Mouse (Mus musculus) layer of hippocampus, adult 8-10 months (tissue): ENCODE measurements around the gene 1700029I15Rik. TPM values are rescaled to one million over a fixed set of nuclear protein-coding genes. Genes with fewer than 3 reads are reported as not detected.
A peak's percentile ranks its signal among the peaks of the same experiment; 100 is the strongest.
"Not testable (repeated sequence)": the region's sequence is repeated elsewhere in the genome, so short reads cannot be mapped to it uniquely, and the experiment has no call there.

Experiments used
- DNase-seq, 2 experiments: peaks; one replicate each; pipeline ENCODE4 v3.0.0; 2022; ENCODE audit warnings: low spot score in 2 of 2
- total RNA-seq, 4 experiments: library from RNA; stranded (reverse); gene quantifications; 2 replicates each; pipeline ENCODE4 v1.2.4; 2022

Gene 1700029I15Rik
- total RNA-seq, 4 experiments from 2014 or later: 4.4 to 8.1 (median 6.4) TPM

GRCm38 (mm10) chr2:92391703-92392317, 9.5 kb downstream of the 1700029I15Rik start:
- no peak for DNase-seq

- DNase-seq: no peak
Measured at GRCm38 (mm10) chr2:92392318-92393264, 10.3 kb downstream of the 1700029I15Rik start.

DNA sequence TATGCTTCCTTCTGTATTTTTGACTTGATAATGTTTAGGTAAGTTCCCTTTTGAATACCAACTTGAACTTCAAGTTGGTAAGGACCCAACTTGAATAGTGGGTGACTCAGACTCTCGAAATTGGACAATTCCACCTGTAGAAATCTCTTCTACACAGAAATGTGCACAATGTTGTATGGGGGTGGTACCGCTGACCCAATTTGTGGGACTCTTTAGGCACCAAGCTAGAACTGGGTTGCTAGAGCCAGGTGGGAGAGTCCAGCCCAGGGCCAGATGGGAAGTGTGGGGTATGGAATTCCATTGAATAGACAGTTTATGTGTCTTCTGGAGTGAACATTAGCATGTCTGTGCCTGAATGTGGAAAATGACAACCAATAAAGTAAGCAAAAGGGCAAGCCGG, 13.2 kb downstream of the 1700029I15Rik start:
- no peak for DNase-seq

GRCm38 (mm10) chr2:92397436-92397835, 15.1 kb downstream of the 1700029I15Rik start:
- no peak for DNase-seq

DNA sequence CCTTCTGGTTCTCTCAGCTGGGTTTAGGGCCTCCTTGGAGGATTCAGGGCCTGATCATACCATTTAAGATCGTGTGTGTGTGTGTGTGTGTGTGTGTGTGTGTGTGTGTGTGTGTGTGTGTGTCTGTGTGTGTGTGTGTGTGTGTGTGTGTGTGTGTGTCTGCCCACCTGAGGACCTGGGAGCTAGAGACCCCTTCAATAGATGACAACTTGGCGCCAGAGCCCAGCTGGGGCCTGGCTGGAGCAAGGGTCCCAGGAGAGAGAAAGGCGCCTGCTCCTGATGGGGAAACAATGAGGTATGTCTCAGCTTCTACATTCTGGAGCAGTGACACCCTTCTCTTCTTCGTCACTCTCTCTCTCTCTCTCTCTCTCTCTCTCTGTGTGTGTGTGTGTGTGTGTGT, 17.5 kb downstream of the 1700029I15Rik start:
- not testable (repeated sequence) for DNase-seq

- no peak for DNase-seq
Measured at GRCm38 (mm10) chr2:92400682-92401081, 18.3 kb downstream of the 1700029I15Rik start.

- no peak for DNase-seq
Measured at GRCm38 (mm10) chr2:92401091-92401561, 18.8 kb downstream of the 1700029I15Rik start, which contains the start of gene Mapk8ip1. Mapk8ip1 (minus strand) TSS chr2:92401263.

GRCm38 (mm10) chr2:92402591-92403326, 20.4 kb downstream of the 1700029I15Rik start:
- no peak for DNase-seq

- no peak for DNase-seq
Measured at GRCm38 (mm10) chr2:92403776-92404319, 21.5 kb downstream of the 1700029I15Rik start.

- DNase-seq: no peak
Measured at GRCm38 (mm10) chr2:92404737-92405136, 22.4 kb downstream of the 1700029I15Rik start.

GRCm38 (mm10) chr2:92405687-92406086, 23.3 kb downstream of the 1700029I15Rik start:
- no peak for DNase-seq

- DNase-seq: no peak
Measured at GRCm38 (mm10) chr2:92408309-92409045, 26.1 kb downstream of the 1700029I15Rik start.

- DNase-seq: no peak
Measured at GRCm38 (mm10) chr2:92411705-92412104, 29.4 kb downstream of the 1700029I15Rik start.

DNA sequence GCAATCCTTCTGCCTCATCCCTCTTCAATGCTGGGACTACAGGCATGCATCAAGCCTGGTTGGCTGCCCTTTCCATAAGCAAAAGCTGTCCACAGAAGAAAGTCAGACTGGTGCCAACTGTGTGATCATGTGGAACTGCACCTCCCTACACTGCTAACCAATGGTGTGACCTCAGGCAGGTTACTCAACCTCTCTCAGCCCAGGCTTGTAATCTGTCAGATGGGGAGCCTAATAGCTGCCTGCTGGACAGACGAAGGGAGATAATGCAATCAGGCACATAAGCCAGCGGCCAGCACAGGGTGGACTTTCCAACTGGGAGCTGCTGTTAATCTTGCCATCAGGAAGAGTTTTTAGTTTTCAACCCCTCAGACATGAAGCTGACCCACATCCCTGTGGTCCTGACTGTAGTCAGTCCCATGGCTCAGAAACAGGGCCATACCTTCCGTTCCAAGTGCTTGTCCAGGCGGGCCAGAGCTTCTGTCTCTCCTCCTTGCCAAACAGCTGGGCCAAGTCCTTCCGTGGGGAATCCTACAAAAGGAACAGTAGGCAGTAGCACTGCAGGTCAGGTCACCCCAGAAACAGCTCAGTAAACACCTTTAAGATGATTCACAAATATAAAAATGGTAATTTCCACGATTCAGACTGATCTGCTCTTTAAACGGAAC, 39.5 kb downstream of the 1700029I15Rik start:
- no peak for DNase-seq

DNA sequence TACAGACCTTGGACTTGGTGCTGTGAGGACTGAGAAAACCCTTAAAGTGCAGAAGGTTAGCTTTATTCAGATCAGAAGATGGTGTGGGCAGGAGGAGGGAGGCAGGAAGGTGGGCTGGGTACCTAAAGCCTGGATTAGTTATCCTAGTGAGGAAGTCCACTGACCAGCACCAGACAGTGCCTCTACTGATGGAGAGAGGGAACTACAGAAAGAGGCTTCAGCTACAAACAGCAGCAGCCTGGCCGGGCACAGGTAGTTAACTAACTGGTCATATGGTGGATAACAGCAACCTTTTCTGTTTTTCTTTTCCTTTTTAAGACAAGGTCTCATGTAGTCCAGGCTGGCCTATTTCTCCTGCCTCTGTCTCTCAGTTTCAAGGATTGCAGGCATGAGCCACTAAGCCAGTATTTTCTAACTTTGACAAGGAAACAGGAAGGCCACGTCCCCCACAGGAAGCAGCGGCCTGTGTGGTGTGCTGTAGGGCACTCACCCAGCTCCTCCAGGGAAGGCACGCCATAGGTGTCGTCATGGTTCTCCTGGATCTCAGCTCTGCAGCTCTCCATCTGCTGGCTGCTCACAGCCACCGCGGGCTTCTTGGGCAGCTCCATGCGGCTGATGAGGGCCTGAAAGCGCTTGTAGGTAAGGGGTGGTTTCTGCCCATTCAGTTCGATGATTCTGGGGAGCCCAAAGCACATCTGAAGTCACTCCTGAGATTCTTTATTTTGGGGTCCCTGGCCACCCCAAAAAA, 40.2 kb downstream of the 1700029I15Rik start:
- no peak for DNase-seq

DNA sequence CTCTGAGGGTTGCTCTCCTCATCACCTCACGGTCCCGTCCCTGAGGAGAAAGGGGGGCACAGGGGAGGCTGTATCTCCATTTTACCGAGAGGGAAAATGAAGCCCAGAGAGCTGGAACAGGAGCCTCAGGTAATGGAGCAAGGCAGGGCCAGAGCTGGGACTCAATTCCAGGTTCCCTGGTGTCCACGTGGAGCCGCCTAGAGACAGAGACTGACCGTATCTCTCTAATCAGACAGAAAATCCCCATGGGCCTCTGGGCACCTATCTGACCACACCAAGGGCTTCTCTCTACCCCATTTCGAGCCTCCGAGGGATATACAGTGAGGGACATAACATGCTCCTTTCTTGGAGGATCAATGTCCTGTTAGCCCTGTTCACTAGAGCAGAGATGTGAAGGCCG, 40.8 kb downstream of the 1700029I15Rik start:
- DNase-seq: no peak

DNA sequence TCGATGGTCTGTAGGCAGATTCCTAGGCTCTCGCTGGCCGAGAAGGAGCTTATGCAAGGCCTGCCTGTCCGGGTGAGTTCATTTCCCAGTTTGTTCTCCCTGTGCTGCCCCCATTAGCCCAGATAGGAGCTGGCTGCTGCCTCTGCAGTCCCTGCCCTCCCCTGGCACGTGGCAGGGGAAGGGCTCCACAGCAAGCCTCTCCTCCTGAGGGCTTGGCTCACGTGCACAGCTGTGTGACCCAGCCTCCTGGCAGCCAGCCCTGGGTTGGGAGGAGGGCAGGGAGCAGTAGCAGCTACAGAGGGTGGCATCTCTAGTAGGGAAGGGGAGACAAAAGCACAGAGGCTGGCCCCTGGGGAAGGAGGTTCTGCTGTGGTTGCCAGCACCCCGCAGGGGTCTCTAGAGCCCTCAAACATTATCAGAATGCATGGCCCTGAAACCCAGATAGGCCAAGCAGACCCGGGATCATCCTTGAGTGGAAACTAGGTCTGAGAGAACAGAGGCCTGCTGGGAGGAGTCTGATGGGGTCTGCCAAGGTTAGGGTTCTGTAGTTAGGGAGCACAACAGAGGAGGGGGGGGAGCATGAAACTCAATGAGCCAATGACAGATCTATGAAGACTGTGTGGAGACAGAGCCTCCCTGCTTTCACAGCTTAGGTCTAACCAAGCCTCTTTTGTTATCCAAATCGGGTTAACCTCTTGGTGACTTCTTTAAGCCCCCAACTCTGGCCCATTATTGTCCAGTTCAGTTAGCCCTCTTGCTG, 41.5 kb downstream of the 1700029I15Rik start:
- DNase-seq: peak; percentile 87 to 92

- DNase-seq: peak in 1 of 2 experiments; percentile 78
Measured at GRCm38 (mm10) chr2:92424462-92425308, 42.3 kb downstream of the 1700029I15Rik start.
